Mouse (Mus musculus): Measurements from ENCODE around the gene Fbxl13.

The Fbxl13 gene

GRCm38 (mm10) chr5:21519166-21519565 is 126.3 kb downstream of the Fbxl13 start:
- DNase-seq (ENCODE audit: low spot score): no peak

- no peak for DNase-seq (ENCODE audit: low spot score)
These were observed 127.2 kb downstream of the Fbxl13 start for GRCm38 (mm10) chr5:21518207-21518606.

GRCm38 (mm10) chr5:21517562-21517961 is 127.9 kb downstream of the Fbxl13 start:
- no peak for DNase-seq (ENCODE audit: low spot score)

- DNase-seq (ENCODE audit: low spot score): no peak
These were observed 132.1 kb downstream of the Fbxl13 start for GRCm38 (mm10) chr5:21513363-21513762.

GRCm38 (mm10) chr5:21509801-21510200 is 135.6 kb downstream of the Fbxl13 start:
- DNase-seq (ENCODE audit: low spot score): no peak

- no peak for DNase-seq (ENCODE audit: low spot score)
These were observed 138.5 kb downstream of the Fbxl13 start for GRCm38 (mm10) chr5:21506887-21507286.

- no peak for DNase-seq (ENCODE audit: low spot score)
These were observed 140.3 kb downstream of the Fbxl13 start for GRCm38 (mm10) chr5:21505159-21505558.

- peak; percentile 69 for DNase-seq (ENCODE audit: low spot score)
These were observed 142.4 kb downstream of the Fbxl13 start for GRCm38 (mm10) chr5:21502936-21503610.

GRCm38 (mm10) chr5:21500941-21501340 is 144.5 kb downstream of the Fbxl13 start:
- peak; percentile 52 for DNase-seq (ENCODE audit: low spot score)

- DNase-seq (ENCODE audit: low spot score): no peak
These were observed 145.3 kb downstream of the Fbxl13 start for GRCm38 (mm10) chr5:21500133-21500532.

GRCm38 (mm10) chr5:21498925-21499324 is 146.5 kb downstream of the Fbxl13 start:
- DNase-seq (ENCODE audit: low spot score): no peak

- DNase-seq (ENCODE audit: low spot score): no peak
These were observed 146.9 kb downstream of the Fbxl13 start for GRCm38 (mm10) chr5:21498490-21498889.

- no peak for DNase-seq (ENCODE audit: low spot score)
These were observed 148.6 kb downstream of the Fbxl13 start for GRCm38 (mm10) chr5:21496881-21497280.

GRCm38 (mm10) chr5:21496321-21496720 is 149.1 kb downstream of the Fbxl13 start:
- no peak for DNase-seq (ENCODE audit: low spot score)

GRCm38 (mm10) chr5:21494781-21495180 is 150.7 kb downstream of the Fbxl13 start:
- DNase-seq (ENCODE audit: low spot score): no peak

GRCm38 (mm10) chr5:21493294-21493999 is 152.0 kb downstream of the Fbxl13 start:
- DNase-seq (ENCODE audit: low spot score): no peak

GRCm38 (mm10) chr5:21492213-21492612 is 153.2 kb downstream of the Fbxl13 start:
- DNase-seq (ENCODE audit: low spot score): no peak

- no peak for DNase-seq (ENCODE audit: low spot score)
These were observed 154.0 kb downstream of the Fbxl13 start for GRCm38 (mm10) chr5:21491469-21491868.

GRCm38 (mm10) chr5:21489135-21489534 is 156.3 kb downstream of the Fbxl13 start:
- no peak for DNase-seq (ENCODE audit: low spot score)

GRCm38 (mm10) chr5:21488506-21488905 is 156.9 kb downstream of the Fbxl13 start:
- no peak for DNase-seq (ENCODE audit: low spot score)

- no peak for DNase-seq (ENCODE audit: low spot score)
These were observed 157.7 kb downstream of the Fbxl13 start for GRCm38 (mm10) chr5:21487716-21488115.

- DNase-seq (ENCODE audit: low spot score): no peak
These were observed 158.1 kb downstream of the Fbxl13 start for GRCm38 (mm10) chr5:21487306-21487705.

- DNase-seq (ENCODE audit: low spot score): no peak
These were observed 158.6 kb downstream of the Fbxl13 start for GRCm38 (mm10) chr5:21486798-21487197.
